Mouse (Mus musculus): ENCODE results near the gene 4931440F15Rik. TPM values are rescaled to one million over a fixed set of nuclear protein-coding genes. Genes with fewer than 3 reads are reported as not detected.

4931440F15Rik gene
- polyA plus RNA-seq, 1 experiment from 2014 or later = 0.13 TPM

Other genes starting within 250 kb of the 4931440F15Rik start
- 103 and 104 TPM in 2 replicates for gene Rtn4, start 132.7 kb downstream of the 4931440F15Rik start, polyA plus RNA-seq (2016; fragmentation: Nextera tagmentation; extraction: Ambion mirVana)
- 1.4 and 2.0 TPM in 2 replicates for gene Eml6, start 200.4 kb upstream of the 4931440F15Rik start, polyA plus RNA-seq (2016; fragmentation: Nextera tagmentation; extraction: Ambion mirVana)

All from forebrain, embryonic 12.5 days (tissue).